Mouse (Mus musculus) thymus, adult 2 months (tissue): ENCODE measurements around the gene Dkkl1.

Source experiments
- CTCF ChIP-seq: fragments of 200-500 bp; IDR thresholded peaks from 2 replicates; pipeline ENCODE4 v1.5.1; 2012; ENCODE audit warnings: mild to moderate bottlenecking, control low read depth, low read length, moderate library complexity, borderline replicate concordance; ENCODE audit not compliant: control insufficient read depth, poor library complexity, insufficient read depth; ENCODE audit errors: extremely low read depth
- POLR2A ChIP-seq: fragments of 200-500 bp; IDR thresholded peaks from 2 replicates; pipeline ENCODE4 v1.6.1; 2012; ENCODE audit warnings: mild to moderate bottlenecking, low read length, control low read depth, moderate library complexity; ENCODE audit not compliant: control insufficient read depth, poor library complexity, insufficient read depth; ENCODE audit errors: extremely low read depth

DNA sequence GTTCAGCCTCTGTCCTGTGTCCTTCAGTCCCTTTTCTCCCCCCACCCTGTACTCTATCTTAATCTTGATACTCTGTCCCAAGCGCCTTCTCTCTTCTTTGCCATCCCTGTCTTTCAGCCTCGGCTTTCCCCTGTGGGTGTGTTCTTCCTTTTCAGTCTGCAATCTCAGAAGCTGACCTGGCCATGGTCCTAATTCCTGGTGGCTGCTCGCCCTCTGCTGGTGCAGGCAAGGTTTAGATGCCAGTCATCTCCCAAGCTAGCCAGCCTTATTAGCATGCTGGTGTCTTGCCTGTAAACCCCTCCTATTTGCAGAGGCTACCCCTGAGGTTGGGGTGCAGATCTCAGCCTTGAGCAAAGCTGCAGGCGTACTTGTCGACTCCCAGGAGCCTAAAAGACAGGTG, 13.5 kb downstream of the Dkkl1 start:
- TF ChIP-seq POLR2A: no peak
- no peak for TF ChIP-seq CTCF
